Mouse (Mus musculus): ENCODE measurements around the gene Aoc3.
"Not testable (repeated sequence)": the region's sequence is repeated elsewhere in the genome, so short reads cannot be mapped to it uniquely, and the experiment has no call there.

Aoc3 gene

GRCm38 (mm10) chr11:101330371-101330924 is at the start of gene Aoc3:
Aoc3 (plus strand) TSS chr11:101330605.
- peak; percentile 10 for DNase-seq

GRCm38 (mm10) chr11:101280837-101281236 is 49.6 kb upstream of the Aoc3 start:
- no peak for DNase-seq

- no peak for DNase-seq
Measured at GRCm38 (mm10) chr11:101282896-101283295, 47.5 kb upstream of the Aoc3 start.

- DNase-seq: no peak
Measured at GRCm38 (mm10) chr11:101283805-101284204, 46.6 kb upstream of the Aoc3 start.

- peak; percentile 76 for DNase-seq
Measured at GRCm38 (mm10) chr11:101287306-101287705, 43.1 kb upstream of the Aoc3 start.

- no peak for DNase-seq
Measured at GRCm38 (mm10) chr11:101291231-101291630, 39.2 kb upstream of the Aoc3 start.

GRCm38 (mm10) chr11:101295191-101295590 is 35.2 kb upstream of the Aoc3 start:
- no peak for DNase-seq

GRCm38 (mm10) chr11:101300881-101301280 is 29.5 kb upstream of the Aoc3 start:
- DNase-seq: no peak

GRCm38 (mm10) chr11:101301299-101302003 is 29.0 kb upstream of the Aoc3 start:
- no peak for DNase-seq

- DNase-seq: peak; percentile 99
Measured at GRCm38 (mm10) chr11:101302004-101302798, 28.2 kb upstream of the Aoc3 start, which contains the start of gene Becn1. Becn1 (minus strand) TSS chr11:101302286.

- DNase-seq: no peak
Measured at GRCm38 (mm10) chr11:101307744-101308143, 22.7 kb upstream of the Aoc3 start.

GRCm38 (mm10) chr11:101311083-101311482 is 19.3 kb upstream of the Aoc3 start:
- DNase-seq: no peak

GRCm38 (mm10) chr11:101312150-101312549 is 18.3 kb upstream of the Aoc3 start:
- no peak for DNase-seq

GRCm38 (mm10) chr11:101314567-101314966 is 15.8 kb upstream of the Aoc3 start:
- no peak for DNase-seq

- DNase-seq: no peak
Measured at GRCm38 (mm10) chr11:101315082-101315650, 15.2 kb upstream of the Aoc3 start.

- DNase-seq: peak; percentile 94
Measured at GRCm38 (mm10) chr11:101315665-101316500, 14.5 kb upstream of the Aoc3 start, which contains the start of gene Psme3. Psme3 (plus strand) TSS chr11:101316213.

GRCm38 (mm10) chr11:101316501-101316917 is 13.9 kb upstream of the Aoc3 start:
- no peak for DNase-seq

- peak; percentile 83 for DNase-seq
Measured at GRCm38 (mm10) chr11:101323609-101324008, 6.8 kb upstream of the Aoc3 start.

- no peak for DNase-seq
Measured at GRCm38 (mm10) chr11:101324763-101325162, 5.6 kb upstream of the Aoc3 start, which contains the start of gene Aoc2. Aoc2 (plus strand) TSS chr11:101325063.

- DNase-seq: not testable (repeated sequence)
Measured at GRCm38 (mm10) chr11:101325201-101325600, 5.2 kb upstream of the Aoc3 start.

- DNase-seq: no peak
Measured at GRCm38 (mm10) chr11:101326147-101326546, 4.3 kb upstream of the Aoc3 start.

GRCm38 (mm10) chr11:101327311-101327710 is 3.1 kb upstream of the Aoc3 start:
- no peak for DNase-seq
